12 mouse cellular contexts compared by ENCODE assay signal in the genomic region with DNA sequence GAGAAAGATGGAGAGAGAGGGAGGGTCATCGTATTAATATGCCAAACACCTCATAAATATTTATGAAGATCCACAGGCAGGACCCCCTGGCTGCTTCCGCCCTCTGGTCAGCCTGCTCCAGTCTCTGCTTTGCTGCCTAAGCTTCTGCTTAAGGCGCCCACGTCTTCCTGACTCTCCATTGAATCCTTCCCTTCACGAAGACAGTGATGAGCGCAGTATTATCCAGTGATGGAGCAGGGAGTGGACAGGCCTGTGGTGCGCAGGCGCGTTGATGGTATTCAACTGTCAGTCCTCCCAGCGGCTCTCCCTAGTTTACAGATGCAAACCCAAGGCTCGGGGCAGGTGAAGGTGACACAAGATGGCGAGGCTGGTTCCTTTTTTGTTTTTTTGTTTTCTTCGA.
DNase-seq lines count a peak whose midpoint lies in the region; ATAC-seq and TF ChIP-seq lines count a peak whose summit lies in the region.
"Had no signal": no experiment of that assay in that cellular context is flagged by ENCODE, and none has a peak within 500 bp of the region (broad histone marks: within the 10 kb centered on the region; RNA-seq: fewer than 3 reads in every experiment).

No protein-coding gene starts in this region.

- H3K9me3 ChIP-seq in intestine, embryonic 14.5 days (ENCODE audit: control insufficient read depth, low read length) = no peaks in the 10 kb centered on the region
- H3K9me3 ChIP-seq in intestine, postnatal 0 days (ENCODE audit: control insufficient read depth) = no peaks in the 10 kb centered on the region
- no peaks in the 10 kb centered on the region; the same call in 1 of the 2 replicates for H3K9me3 ChIP-seq in forebrain, embryonic 11.5 days (ENCODE audit: control insufficient read depth, low read length)
- no peaks in the 10 kb centered on the region for H3K9me3 ChIP-seq in hindbrain, embryonic 15.5 days
- no peaks in the 10 kb centered on the region for H3K9me3 ChIP-seq in midbrain, embryonic 16.5 days (replicated peaks; ENCODE audit: control insufficient read depth, low read length, poor library complexity, severe bottlenecking)
- H3K9me3 ChIP-seq: liver, embryonic 13.5 days had no signal

- DNase-seq in intestine, embryonic 14.5 days (ENCODE audit: low spot score) = no peak
- DNase-seq in forebrain, embryonic 11.5 days (ENCODE audit: low spot score) = no peak
- no peak for DNase-seq in thymus, postnatal 14 days
- no peak for DNase-seq in frontal cortex, postnatal 14 days (ENCODE audit: low spot score in 2 of 2)
- no peak for DNase-seq in layer of hippocampus, postnatal 14 days (ENCODE audit: low spot score in 2 of 2)
- DNase-seq: liver, embryonic 13.5 days; thymus, postnatal 25 days had no signal

- H3K4me1 ChIP-seq in intestine, embryonic 14.5 days (replicated peaks; ENCODE audit: control insufficient read depth, insufficient read depth, low read length) = peaks cover 46% of the 10 kb centered on the region
- no peaks in the 10 kb centered on the region for H3K4me1 ChIP-seq in intestine, postnatal 0 days (replicated peaks; ENCODE audit: control insufficient read depth, insufficient read depth, low read length)
- H3K4me1 ChIP-seq in forebrain, embryonic 11.5 days (replicated peaks; ENCODE audit: control insufficient read depth, insufficient read depth, low read length) = peaks cover 9% of the 10 kb centered on the region
- H3K4me1 ChIP-seq in hindbrain, embryonic 15.5 days (replicated peaks) = peaks cover 10% of the 10 kb centered on the region
- H3K4me1 ChIP-seq in midbrain, embryonic 16.5 days (ENCODE audit: control insufficient read depth, insufficient read depth, low read length) = no peaks in the 10 kb centered on the region; the same call in 1 of the 2 replicates

- ATAC-seq in intestine, embryonic 14.5 days (replicated peaks; ENCODE audit: low FRiP score, low TSS enrichment, low read depth) = no peak
- no peak for ATAC-seq in intestine, postnatal 0 days
- ATAC-seq in forebrain, embryonic 11.5 days (replicated peaks; ENCODE audit: low FRiP score) = no peak
- ATAC-seq in hindbrain, embryonic 15.5 days (ENCODE audit: low FRiP score, low read depth) = no peak
- ATAC-seq in midbrain, embryonic 16.5 days = peak; percentile 73

- peak overlapping the region; percentile 9; the same call in 1 of the 2 replicates for H3K27ac ChIP-seq in intestine, embryonic 14.5 days (ENCODE audit: low read depth)
- no peak overlapping the region for H3K27ac ChIP-seq in intestine, postnatal 0 days (ENCODE audit: low read depth, low read length)
- no peak overlapping the region for H3K27ac ChIP-seq in forebrain, embryonic 11.5 days (ENCODE audit: low read depth, low read length)
- H3K27ac ChIP-seq in hindbrain, embryonic 15.5 days (replicated peaks) = no peak overlapping the region
- H3K27ac ChIP-seq in midbrain, embryonic 16.5 days (ENCODE audit: low read length) = no peak overlapping the region
- H3K27ac ChIP-seq: kidney, postnatal 0 days; left cerebral cortex, adult 2 months; liver, embryonic 13.5 days had no signal

- peaks cover 28% of the 10 kb centered on the region for H3K27me3 ChIP-seq in intestine, embryonic 14.5 days (replicated peaks; ENCODE audit: control insufficient read depth, insufficient read depth, low read length)
- H3K27me3 ChIP-seq in intestine, postnatal 0 days (replicated peaks; ENCODE audit: control insufficient read depth, insufficient read depth, low read length) = peaks cover 15% of the 10 kb centered on the region; the same call in 1 of the 2 replicates
- peaks cover 48% of the 10 kb centered on the region for H3K27me3 ChIP-seq in forebrain, embryonic 11.5 days (ENCODE audit: control insufficient read depth, insufficient read depth, low read length)
- peaks cover 54% of the 10 kb centered on the region for H3K27me3 ChIP-seq in hindbrain, embryonic 15.5 days
- H3K27me3 ChIP-seq in midbrain, embryonic 16.5 days (ENCODE audit: control insufficient read depth, insufficient read depth, low read depth, low read length) = peaks cover 35% of the 10 kb centered on the region

- WGBS in intestine, embryonic 14.5 days = 43% methylated on average over 13 of the region's 13 CpGs
- 52% methylated on average over 13 of the region's 13 CpGs for WGBS in intestine, postnatal 0 days
- WGBS in forebrain, embryonic 11.5 days = 35% methylated on average over 13 of the region's 13 CpGs
- 19% methylated on average over 13 of the region's 13 CpGs for WGBS in hindbrain, embryonic 15.5 days
- WGBS in midbrain, embryonic 16.5 days = 25% methylated on average over 13 of the region's 13 CpGs

- no peaks in the 10 kb centered on the region for H3K36me3 ChIP-seq in intestine, embryonic 14.5 days (ENCODE audit: control insufficient read depth, insufficient read depth, low read length)
- no peaks in the 10 kb centered on the region for H3K36me3 ChIP-seq in intestine, postnatal 0 days (ENCODE audit: control insufficient read depth, insufficient read depth)
- H3K36me3 ChIP-seq in forebrain, embryonic 11.5 days (ENCODE audit: control insufficient read depth, insufficient read depth, low read length) = no peaks in the 10 kb centered on the region
- H3K36me3 ChIP-seq in hindbrain, embryonic 15.5 days = no peaks in the 10 kb centered on the region
- no peaks in the 10 kb centered on the region for H3K36me3 ChIP-seq in midbrain, embryonic 16.5 days (ENCODE audit: control insufficient read depth, insufficient read depth, low read length)
- H3K36me3 ChIP-seq: liver, embryonic 13.5 days had no signal

- H3K4me2 ChIP-seq in intestine, embryonic 14.5 days (ENCODE audit: low read length) = peak overlapping the region; percentile 11; the same call in 1 of the 2 replicates
- no peak overlapping the region for H3K4me2 ChIP-seq in intestine, postnatal 0 days (replicated peaks; ENCODE audit: low read depth)
- H3K4me2 ChIP-seq in forebrain, embryonic 11.5 days (ENCODE audit: low read depth, low read length, severe bottlenecking) = peak overlapping the region; percentile 38; the same call in 1 of the 2 replicates
- H3K4me2 ChIP-seq in hindbrain, embryonic 15.5 days = peak overlapping the region; percentile 41
- H3K4me2 ChIP-seq in midbrain, embryonic 16.5 days (ENCODE audit: low read length) = peak overlapping the region; percentile 48
- H3K4me2 ChIP-seq: liver, embryonic 13.5 days had no signal

- H3K4me3 ChIP-seq in intestine, embryonic 14.5 days (ENCODE audit: low read depth, low read length) = no peak overlapping the region
- H3K4me3 ChIP-seq in intestine, postnatal 0 days (ENCODE audit: low read depth, low read length) = no peak overlapping the region
- H3K4me3 ChIP-seq in forebrain, embryonic 11.5 days (ENCODE audit: low read depth, low read length) = no peak overlapping the region
- H3K4me3 ChIP-seq in hindbrain, embryonic 15.5 days = peak overlapping the region; percentile 10
- H3K4me3 ChIP-seq in midbrain, embryonic 16.5 days (ENCODE audit: low read depth, low read length) = peak overlapping the region; percentile 10; the same call in 1 of the 2 replicates
- H3K4me3 ChIP-seq: left cerebral cortex, adult 2 months; liver, embryonic 13.5 days had no signal

- TF ChIP-seq CTCF in intestine, postnatal 0 days (IDR thresholded peaks at IDR 0.05; ENCODE audit: low read depth) = no peak

- H3K9ac ChIP-seq in intestine, embryonic 14.5 days (ENCODE audit: low read length) = no peak overlapping the region
- H3K9ac ChIP-seq in intestine, postnatal 0 days (ENCODE audit: low read depth, low read length) = no peak overlapping the region
- peak overlapping the region; percentile 12 for H3K9ac ChIP-seq in forebrain, embryonic 11.5 days (ENCODE audit: low read length)
- peak overlapping the region; percentile 9 for H3K9ac ChIP-seq in hindbrain, embryonic 15.5 days
- peak overlapping the region; percentile 43; the same call in 1 of the 2 replicates for H3K9ac ChIP-seq in midbrain, embryonic 16.5 days (ENCODE audit: low read depth, low read length)
- H3K9ac ChIP-seq: liver, embryonic 13.5 days had no signal

Comparison
In these comparisons a context has a peak if more than half of its experiments do, and no peak if none do; other contexts are left out.
1. H3K4me3 ChIP-seq: peak in hindbrain, embryonic 15.5 days (single experiment) and midbrain, embryonic 16.5 days (single experiment); none in intestine, embryonic 14.5 days (single experiment), intestine, postnatal 0 days (single experiment) and forebrain, embryonic 11.5 days (single experiment).
2. H3K9ac ChIP-seq: peak in forebrain, embryonic 11.5 days (single experiment), hindbrain, embryonic 15.5 days (single experiment) and midbrain, embryonic 16.5 days (single experiment); none in intestine, embryonic 14.5 days (single experiment) and intestine, postnatal 0 days (single experiment).